Mouse (Mus musculus): Measurements from ENCODE around the gene Dffa. TPM values are rescaled to one million over a fixed set of nuclear protein-coding genes. Genes with fewer than 3 reads are reported as not detected.

Gene Dffa
- polyA plus RNA-seq, 2 experiments: 13.1 to 13.2 TPM

DNA sequence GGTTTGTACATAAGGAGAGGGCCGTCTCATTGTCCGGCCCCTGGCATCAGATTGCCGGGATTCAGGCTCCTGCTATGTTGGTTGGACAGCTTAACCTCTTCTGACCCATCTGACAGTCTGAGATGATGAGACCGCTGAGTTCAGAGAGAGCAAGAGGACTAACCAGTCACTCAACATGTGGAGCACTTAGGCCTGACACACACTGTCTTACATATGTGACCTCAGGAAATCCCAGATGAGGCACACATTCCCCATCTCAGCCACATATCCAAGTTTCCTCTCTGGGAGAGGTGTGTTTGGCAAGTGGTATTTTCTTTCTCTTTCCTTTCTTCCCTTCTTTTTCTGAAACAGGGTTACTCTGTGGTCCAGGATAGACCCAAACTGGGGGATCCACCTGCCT lies 41.2 kb downstream of the Dffa start:
- no peak overlapping the region for H3K27ac ChIP-seq
- WGBS (ENCODE audit: insufficient replicate concordance): 69% methylated on average over 4 of the region's 4 CpGs
- H3K4me3 ChIP-seq (ENCODE audit: insufficient read depth in 1 of 2, low read depth in 2 of 2, low read length in 2 of 2): no peak overlapping the region
- DNase-seq (ENCODE audit: low read depth in 3 of 3, low spot score in 3 of 3): no peak
- no peak overlapping the region for H3K4me2 ChIP-seq (ENCODE audit: low read depth)
- H3K9ac ChIP-seq (replicated peaks): no peak overlapping the region
- no peak for ATAC-seq (ENCODE audit: insufficient read depth)
- H3K9me3 ChIP-seq (ENCODE audit: control insufficient read depth, low read length): no peaks in the 10 kb centered on the region
- peaks cover 0 to 13% of the 10 kb centered on the region in 2 experiments; a peak in 2 of 4 replicates for H3K4me1 ChIP-seq (replicated peaks; ENCODE audit: control insufficient read depth in 2 of 2, insufficient read depth in 2 of 2, low read length in 1 of 2)
- H3K36me3 ChIP-seq (replicated peaks; ENCODE audit: control insufficient read depth, insufficient read depth, low read depth): peaks cover 1% of the 10 kb centered on the region; the same call in 1 of the 2 replicates
- H3K27me3 ChIP-seq (ENCODE audit: control insufficient read depth, insufficient read depth, low read length): no peaks in the 10 kb centered on the region
- TF ChIP-seq EP300 (IDR thresholded peaks at IDR 0.05; ENCODE audit: low read depth) (no peak), CTCF (IDR thresholded peaks at IDR 0.05; ENCODE audit: low read depth) (no peak)

DNA sequence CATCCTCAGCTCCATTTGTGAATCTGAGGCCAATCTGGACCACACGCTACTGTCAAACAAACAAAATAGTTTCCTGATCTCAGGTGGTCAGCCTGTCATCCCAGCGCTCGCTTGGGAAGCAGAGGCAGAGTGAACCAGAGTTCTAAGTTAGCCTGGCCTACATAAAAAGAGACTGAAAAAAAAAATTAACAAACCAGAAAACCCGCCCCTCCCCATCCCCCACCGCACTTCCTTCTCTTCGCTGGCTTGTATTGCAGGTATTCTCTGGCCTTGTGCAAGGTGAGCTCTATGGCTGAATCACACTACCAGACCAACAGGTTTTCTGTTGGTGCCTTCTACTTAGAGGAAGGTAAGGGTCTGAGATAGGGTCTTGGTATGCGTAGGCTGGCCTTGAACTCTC lies 43.6 kb downstream of the Dffa start:
- WGBS (ENCODE audit: insufficient replicate concordance): 56% methylated on average over 7 of the region's 7 CpGs
- Histone ChIP-seq H3K27ac (no peak overlapping the region), H3K9ac (replicated peaks) (no peak overlapping the region), H3K4me1 (replicated peaks; ENCODE audit: control insufficient read depth in 2 of 2, insufficient read depth in 2 of 2, low read length in 1 of 2) (peaks cover 0 to 13% of the 10 kb centered on the region in 2 experiments; a peak in 2 of 4 replicates), H3K36me3 (replicated peaks; ENCODE audit: control insufficient read depth, insufficient read depth, low read depth) (peaks cover 12% of the 10 kb centered on the region), H3K27me3 (ENCODE audit: control insufficient read depth, insufficient read depth, low read length) (no peaks in the 10 kb centered on the region), H3K4me2 (ENCODE audit: low read depth) (no peak overlapping the region), H3K9me3 (ENCODE audit: control insufficient read depth, low read length) (no peaks in the 10 kb centered on the region), H3K4me3 (ENCODE audit: insufficient read depth in 1 of 2, low read depth in 2 of 2, low read length in 2 of 2) (no peak overlapping the region)
- DNase-seq (ENCODE audit: low read depth in 3 of 3, low spot score in 3 of 3) (no peak), ATAC-seq (ENCODE audit: insufficient read depth) (no peak)
- TF ChIP-seq CTCF (IDR thresholded peaks at IDR 0.05; ENCODE audit: low read depth): no peak
- no peak for TF ChIP-seq EP300 (IDR thresholded peaks at IDR 0.05; ENCODE audit: low read depth)

DNA sequence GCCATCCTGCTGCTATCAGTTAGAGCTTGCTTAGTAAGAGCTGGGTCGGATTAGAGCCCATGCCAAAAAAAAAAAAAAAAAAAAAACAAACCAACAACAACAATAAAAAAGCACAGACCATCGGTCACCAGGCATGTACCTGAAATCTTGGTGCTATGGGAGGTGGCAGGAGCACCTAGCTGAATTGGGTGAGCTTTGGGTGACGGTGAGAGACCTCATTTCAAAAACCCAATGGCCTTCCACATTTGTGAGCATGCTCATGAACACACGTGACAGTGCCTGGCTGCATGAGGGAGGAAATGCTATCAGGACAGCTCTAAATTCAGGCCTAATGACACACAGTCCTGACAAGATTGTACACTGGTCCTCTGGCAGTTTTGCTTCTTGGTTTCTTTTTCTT lies 44.1 kb downstream of the Dffa start:
- Histone ChIP-seq H3K4me3 (ENCODE audit: insufficient read depth in 1 of 2, low read depth in 2 of 2, low read length in 2 of 2) (no peak overlapping the region), H3K4me2 (ENCODE audit: low read depth) (no peak overlapping the region), H3K9ac (replicated peaks) (no peak overlapping the region), H3K27me3 (ENCODE audit: control insufficient read depth, insufficient read depth, low read length) (no peaks in the 10 kb centered on the region), H3K27ac (no peak overlapping the region), H3K9me3 (ENCODE audit: control insufficient read depth, low read length) (no peaks in the 10 kb centered on the region), H3K36me3 (replicated peaks; ENCODE audit: control insufficient read depth, insufficient read depth, low read depth) (peaks cover 16% of the 10 kb centered on the region), H3K4me1 (replicated peaks; ENCODE audit: control insufficient read depth in 2 of 2, insufficient read depth in 2 of 2, low read length in 1 of 2) (peaks cover 0 to 13% of the 10 kb centered on the region in 2 experiments; a peak in 2 of 4 replicates)
- 51% methylated on average over 4 of the region's 4 CpGs for WGBS (ENCODE audit: insufficient replicate concordance)
- DNase-seq (ENCODE audit: low read depth in 3 of 3, low spot score in 3 of 3): no peak
- TF ChIP-seq CTCF (IDR thresholded peaks at IDR 0.05; ENCODE audit: low read depth) (no peak), EP300 (IDR thresholded peaks at IDR 0.05; ENCODE audit: low read depth) (no peak)
- ATAC-seq (ENCODE audit: insufficient read depth): no peak

DNA sequence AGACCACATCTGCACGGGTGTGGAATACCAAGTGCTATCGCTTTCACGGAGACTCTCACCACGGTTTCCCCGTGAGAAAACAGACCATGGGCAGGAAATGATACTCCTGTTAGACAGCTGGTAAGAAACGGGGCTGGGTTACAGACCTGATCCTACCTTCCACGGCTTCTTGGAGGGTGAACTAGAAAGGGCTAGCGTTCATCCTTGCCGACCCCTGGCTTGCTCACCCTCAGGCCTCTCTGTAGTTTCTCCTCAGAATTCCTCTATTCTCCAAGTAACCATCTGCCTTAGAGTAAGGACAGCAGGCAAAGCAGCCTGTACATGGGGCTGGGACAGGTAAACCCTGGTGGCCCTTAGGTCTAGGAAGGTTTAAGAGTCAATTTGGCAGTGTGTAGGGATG lies 45.2 kb downstream of the Dffa start:
- H3K9ac ChIP-seq (replicated peaks): no peak overlapping the region
- no peak overlapping the region for H3K4me2 ChIP-seq (ENCODE audit: low read depth)
- no peak overlapping the region for H3K27ac ChIP-seq
- TF ChIP-seq CTCF (IDR thresholded peaks at IDR 0.05; ENCODE audit: low read depth) (no peak), EP300 (IDR thresholded peaks at IDR 0.05; ENCODE audit: low read depth) (no peak)
- no peaks in the 10 kb centered on the region for H3K27me3 ChIP-seq (ENCODE audit: control insufficient read depth, insufficient read depth, low read length)
- ATAC-seq (ENCODE audit: insufficient read depth) (no peak), DNase-seq (ENCODE audit: low read depth in 3 of 3, low spot score in 3 of 3) (no peak)
- WGBS (ENCODE audit: insufficient replicate concordance): 62% methylated on average over 9 of the region's 9 CpGs
- no peaks in the 10 kb centered on the region for H3K9me3 ChIP-seq (ENCODE audit: control insufficient read depth, low read length)
- peaks cover 25% of the 10 kb centered on the region for H3K36me3 ChIP-seq (replicated peaks; ENCODE audit: control insufficient read depth, insufficient read depth, low read depth)
- peaks cover 0 to 13% of the 10 kb centered on the region in 2 experiments; a peak in 2 of 4 replicates for H3K4me1 ChIP-seq (replicated peaks; ENCODE audit: control insufficient read depth in 2 of 2, insufficient read depth in 2 of 2, low read length in 1 of 2)
- H3K4me3 ChIP-seq (ENCODE audit: insufficient read depth in 1 of 2, low read depth in 2 of 2, low read length in 2 of 2): no peak overlapping the region

DNA sequence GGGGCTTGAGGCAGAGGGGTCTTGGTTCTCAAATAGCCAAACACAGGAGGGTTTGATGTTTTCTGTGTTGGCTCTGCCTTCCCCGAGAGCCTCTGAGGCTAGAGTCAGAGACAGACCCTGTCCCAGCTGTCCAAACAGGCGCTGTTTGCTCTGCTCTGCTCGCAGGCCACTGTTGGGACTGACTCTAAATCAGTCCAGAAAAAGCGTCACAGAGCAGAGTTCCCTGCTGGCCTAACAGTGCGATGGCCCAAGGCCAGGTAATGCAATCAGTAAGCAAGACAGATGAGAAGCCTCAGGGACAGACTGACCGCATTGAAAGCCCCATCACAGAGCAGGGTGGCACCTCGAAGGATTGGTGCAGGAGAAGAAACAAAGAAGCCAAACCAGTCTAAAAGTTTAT lies 45.7 kb downstream of the Dffa start:
- Histone ChIP-seq H3K4me3 (ENCODE audit: insufficient read depth in 1 of 2, low read depth in 2 of 2, low read length in 2 of 2) (no peak overlapping the region), H3K4me2 (ENCODE audit: low read depth) (no peak overlapping the region), H3K9ac (replicated peaks) (no peak overlapping the region), H3K27ac (no peak overlapping the region), H3K4me1 (replicated peaks; ENCODE audit: control insufficient read depth in 2 of 2, insufficient read depth in 2 of 2, low read length in 1 of 2) (peaks cover 0 to 13% of the 10 kb centered on the region in 2 experiments; a peak in 2 of 4 replicates), H3K9me3 (ENCODE audit: control insufficient read depth, low read length) (no peaks in the 10 kb centered on the region), H3K27me3 (ENCODE audit: control insufficient read depth, insufficient read depth, low read length) (no peaks in the 10 kb centered on the region), H3K36me3 (replicated peaks; ENCODE audit: control insufficient read depth, insufficient read depth, low read depth) (peaks cover 26% of the 10 kb centered on the region)
- 67% methylated on average over 7 of the region's 7 CpGs for WGBS (ENCODE audit: insufficient replicate concordance)
- peak; percentile 50 for ATAC-seq (ENCODE audit: insufficient read depth)
- TF ChIP-seq CTCF (IDR thresholded peaks at IDR 0.05; ENCODE audit: low read depth) (no peak), EP300 (IDR thresholded peaks at IDR 0.05; ENCODE audit: low read depth) (no peak)
- DNase-seq (ENCODE audit: low read depth in 3 of 3, low spot score in 3 of 3): no peak

Measured in liver, embryonic 14.5 days (tissue).